Mouse (Mus musculus) liver, embryonic 16.5 days (tissue): ENCODE results near the gene Nlrp3. TPM values are rescaled to one million over a fixed set of nuclear protein-coding genes. Genes with fewer than 3 reads are reported as not detected.

Experiments used
- ATAC-seq: fragments of 200-750 bp; cut with Nextera tagmentation; 2 replicates; pipeline ENCODE4 v1.8.0; 2017; ENCODE audit warnings: low read depth, mild to moderate bottlenecking, moderate number of reproducible peaks, moderate library complexity
- H3K27ac ChIP-seq: fragments of 300-500 bp; sonication (generic); 2 replicates; pipeline ENCODE4 v1.5.1; 2014; ENCODE audit warnings: mild to moderate bottlenecking, low read length
- H3K27me3 ChIP-seq: fragments of 300-500 bp; sonication (generic); 2 replicates; pipeline ENCODE4 v1.6.1; 2014; ENCODE audit warnings: low read depth, low read length, mixed read lengths; ENCODE audit not compliant: control insufficient read depth, insufficient read depth
- H3K36me3 ChIP-seq: fragments of 300-500 bp; sonication (generic); 2 replicates; pipeline ENCODE4 v1.6.1; 2014; ENCODE audit warnings: mild to moderate bottlenecking; ENCODE audit not compliant: control insufficient read depth, insufficient read depth
- H3K4me1 ChIP-seq: fragments of 300-500 bp; sonication (generic); 2 replicates; pipeline ENCODE4 v1.6.1; 2014; ENCODE audit warnings: low read depth, low read length, mixed read lengths; ENCODE audit not compliant: control insufficient read depth
- H3K4me2 ChIP-seq: fragments of 300-500 bp; sonication (generic); 2 replicates; pipeline ENCODE4 v1.6.1; 2014; ENCODE audit warnings: low read depth, low read length, mixed read lengths
- H3K4me3 ChIP-seq: fragments of 300-500 bp; sonication (generic); 2 replicates; pipeline ENCODE4 v1.5.1; 2014; ENCODE audit warnings: low read depth, mild to moderate bottlenecking, low read length
- H3K9ac ChIP-seq: fragments of 300-500 bp; sonication (generic); 2 replicates; pipeline ENCODE4 v1.6.1; 2014; ENCODE audit warnings: low read depth, low read length
- H3K9me3 ChIP-seq: fragments of 300-500 bp; sonication (generic); replicated peaks from 2 replicates; pipeline ENCODE4 v1.6.1; 2016; ENCODE audit warnings: low read length; ENCODE audit not compliant: control insufficient read depth
- WGBS: fragments of 180-500 bp; shearing (Covaris S2); extraction: QIAGEN DNeasy Blood & Tissue Kit; methylation state at CpG from one replicate; pipeline ENCODE4 v1.1.7; 2014; ENCODE audit not compliant: insufficient replicate concordance; 5-methylcytosine and 5-hydroxymethylcytosine counted together
- polyA plus RNA-seq: library from polyadenylated mRNA; unstranded; fragments of >200 nt; fragmentation: Nextera tagmentation; extraction: Ambion mirVana; gene quantifications from 2 replicates; pipeline ENCODE4 v1.2.1, GENCODE M21; 2015

Gene Nlrp3
- polyA plus RNA-seq, 1 experiment from 2014 or later: 0.89 TPM

DNA sequence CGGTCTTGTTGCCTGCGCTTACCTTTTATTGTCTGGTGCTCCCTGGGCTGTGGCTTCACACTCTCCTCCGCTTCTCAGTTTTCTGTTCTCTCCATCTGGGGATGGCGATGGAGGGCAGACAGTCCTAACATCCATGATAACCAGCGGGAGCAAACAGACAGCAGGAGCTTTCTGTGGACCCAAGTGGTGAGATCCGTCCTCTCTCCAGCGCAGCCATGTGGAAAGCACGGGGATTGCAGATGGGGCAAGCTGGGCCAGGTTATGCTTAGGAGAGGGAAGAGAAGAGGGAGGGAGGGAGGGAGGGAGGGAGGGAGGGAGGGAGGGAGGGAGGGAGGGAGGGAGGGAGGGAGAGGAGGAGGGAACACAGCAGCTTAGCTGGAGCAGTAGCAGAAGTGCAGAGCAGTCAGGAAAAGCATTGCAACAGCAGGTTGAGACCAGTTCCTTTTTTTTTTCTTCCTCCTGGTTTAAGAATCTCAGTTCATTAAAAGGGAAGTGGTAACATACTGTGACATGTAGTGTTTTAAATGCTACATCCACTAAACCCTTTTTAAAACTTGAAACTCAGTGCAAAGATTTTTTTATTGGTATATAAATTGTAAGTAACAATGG is 14.8 kb upstream of the Nlrp3 start, which contains the start of gene Zkscan17:
Gene Zkscan17, minus strand, starts transcription at position 280 of the 609 bp plus-strand sequence.
- H3K9me3 ChIP-seq: 0 out of 2 replicates have a peak, but pooled peaks cover 2% of the 10 kb centered on the region
- no peaks in the 10 kb centered on the region for H3K36me3 ChIP-seq
- H3K9ac ChIP-seq: no peak within 1 kb of the TSS
- H3K4me2 ChIP-seq: no peak within 1 kb of the TSS
- 37% methylated on average over 8 of the region's 8 CpGs for WGBS
- H3K27me3 ChIP-seq: no peaks in the 10 kb centered on the region
- no peak for ATAC-seq
- H3K4me3 ChIP-seq: no peak within 1 kb of the TSS
- H3K27ac ChIP-seq: no peak within 1 kb of the TSS
- H3K4me1 ChIP-seq: no peaks in the 10 kb centered on the region

DNA sequence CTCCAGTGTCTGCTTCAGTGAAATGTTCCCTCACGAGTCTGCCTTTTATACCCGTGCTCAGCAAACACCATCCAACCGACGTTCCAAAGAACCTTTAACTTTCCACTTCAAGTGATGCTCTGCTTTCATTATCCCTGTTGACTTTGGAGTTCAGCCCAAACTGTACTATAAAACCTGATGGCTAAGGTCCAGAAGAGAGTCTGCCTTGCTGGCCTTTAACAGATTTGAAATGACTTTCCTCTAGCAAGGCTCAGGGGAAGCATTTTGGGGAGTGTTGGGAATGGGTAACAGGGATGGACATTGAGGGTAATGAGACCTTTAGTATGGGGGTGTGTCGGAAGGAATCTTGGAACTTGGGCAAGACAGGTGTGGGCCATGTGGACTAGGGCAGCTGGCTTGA is 11.1 kb upstream of the Nlrp3 start:
- H3K4me3 ChIP-seq: no peak overlapping the region
- ATAC-seq: no peak
- 65% methylated on average over 5 of the region's 5 CpGs for WGBS

DNA sequence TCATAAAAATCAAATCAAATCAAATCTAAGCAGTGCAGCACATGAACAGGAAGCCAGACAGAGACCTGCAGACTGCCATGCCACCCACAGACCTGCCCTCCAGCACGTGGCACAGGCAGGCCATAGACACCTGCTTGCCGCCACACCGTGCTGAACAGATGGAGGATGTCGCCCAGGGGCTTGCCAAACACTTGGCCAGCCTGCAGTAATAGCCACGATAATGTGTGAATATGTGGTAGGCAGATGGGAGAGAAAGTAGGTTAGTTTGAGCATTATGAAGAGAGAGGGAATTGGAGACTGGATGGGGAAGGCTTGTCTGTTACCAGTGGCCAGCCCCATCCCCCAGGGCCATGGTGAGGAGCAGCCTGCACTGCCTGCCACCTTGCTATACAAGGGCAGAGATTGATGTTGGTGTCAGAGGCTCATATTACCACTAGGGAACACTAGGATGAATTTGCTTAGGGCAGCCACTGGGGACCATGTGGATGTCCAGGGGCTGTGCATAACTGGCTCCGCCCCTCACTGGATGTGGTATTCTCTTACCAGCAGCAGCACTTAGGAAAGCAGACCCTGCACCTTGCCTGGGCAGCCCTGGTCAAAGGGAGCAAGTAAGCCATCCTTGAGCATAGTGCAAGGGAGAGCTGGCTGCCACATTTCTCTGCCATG is 10.4 kb upstream of the Nlrp3 start:
- H3K9ac ChIP-seq: no peak overlapping the region
- H3K4me2 ChIP-seq: no peak overlapping the region
- 59% methylated on average over 6 of the region's 6 CpGs for WGBS
- no peaks in the 10 kb centered on the region for H3K9me3 ChIP-seq
- no peak overlapping the region for H3K27ac ChIP-seq
- ATAC-seq: no peak
- no peaks in the 10 kb centered on the region for H3K27me3 ChIP-seq
- H3K36me3 ChIP-seq: no peaks in the 10 kb centered on the region
- no peaks in the 10 kb centered on the region for H3K4me1 ChIP-seq
- no peak overlapping the region for H3K4me3 ChIP-seq

More for the DNA sequence above, 11.1 kb upstream of the Nlrp3 start:
- Histone ChIP-seq H3K4me1 (no peaks in the 10 kb centered on the region), H3K9ac (no peak overlapping the region), H3K9me3 (no peaks in the 10 kb centered on the region), H3K4me2 (no peak overlapping the region), H3K27me3 (no peaks in the 10 kb centered on the region), H3K36me3 (no peaks in the 10 kb centered on the region), H3K27ac (no peak overlapping the region)

DNA sequence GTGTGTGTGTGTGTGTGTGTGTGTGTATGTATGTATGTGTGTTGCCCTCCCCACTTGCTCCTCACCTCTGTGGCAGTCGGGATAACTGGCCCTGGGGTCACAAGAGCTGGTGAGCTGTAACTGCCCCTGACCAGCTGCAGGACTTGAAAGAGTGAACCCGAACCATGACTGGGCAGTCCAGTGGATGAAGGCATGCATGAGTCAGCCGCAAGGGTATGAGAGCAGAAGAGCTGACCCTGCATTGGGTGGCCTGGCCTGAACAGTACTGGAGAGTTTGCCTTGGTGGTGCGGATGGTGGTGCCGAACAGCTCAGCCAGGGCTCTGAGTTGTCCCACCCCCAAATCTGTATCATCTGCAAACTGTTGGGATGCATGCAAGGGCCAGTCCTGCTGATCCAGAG is 9.8 kb upstream of the Nlrp3 start:
- WGBS: 68% methylated on average over 5 of the region's 5 CpGs
- H3K4me2 ChIP-seq: no peak overlapping the region
- no peak overlapping the region for H3K9ac ChIP-seq
- H3K9me3 ChIP-seq: no peaks in the 10 kb centered on the region
- H3K4me1 ChIP-seq: no peaks in the 10 kb centered on the region
- no peak overlapping the region for H3K27ac ChIP-seq
- no peaks in the 10 kb centered on the region for H3K27me3 ChIP-seq
- no peak for ATAC-seq
- H3K36me3 ChIP-seq: no peaks in the 10 kb centered on the region
- no peak overlapping the region for H3K4me3 ChIP-seq

DNA sequence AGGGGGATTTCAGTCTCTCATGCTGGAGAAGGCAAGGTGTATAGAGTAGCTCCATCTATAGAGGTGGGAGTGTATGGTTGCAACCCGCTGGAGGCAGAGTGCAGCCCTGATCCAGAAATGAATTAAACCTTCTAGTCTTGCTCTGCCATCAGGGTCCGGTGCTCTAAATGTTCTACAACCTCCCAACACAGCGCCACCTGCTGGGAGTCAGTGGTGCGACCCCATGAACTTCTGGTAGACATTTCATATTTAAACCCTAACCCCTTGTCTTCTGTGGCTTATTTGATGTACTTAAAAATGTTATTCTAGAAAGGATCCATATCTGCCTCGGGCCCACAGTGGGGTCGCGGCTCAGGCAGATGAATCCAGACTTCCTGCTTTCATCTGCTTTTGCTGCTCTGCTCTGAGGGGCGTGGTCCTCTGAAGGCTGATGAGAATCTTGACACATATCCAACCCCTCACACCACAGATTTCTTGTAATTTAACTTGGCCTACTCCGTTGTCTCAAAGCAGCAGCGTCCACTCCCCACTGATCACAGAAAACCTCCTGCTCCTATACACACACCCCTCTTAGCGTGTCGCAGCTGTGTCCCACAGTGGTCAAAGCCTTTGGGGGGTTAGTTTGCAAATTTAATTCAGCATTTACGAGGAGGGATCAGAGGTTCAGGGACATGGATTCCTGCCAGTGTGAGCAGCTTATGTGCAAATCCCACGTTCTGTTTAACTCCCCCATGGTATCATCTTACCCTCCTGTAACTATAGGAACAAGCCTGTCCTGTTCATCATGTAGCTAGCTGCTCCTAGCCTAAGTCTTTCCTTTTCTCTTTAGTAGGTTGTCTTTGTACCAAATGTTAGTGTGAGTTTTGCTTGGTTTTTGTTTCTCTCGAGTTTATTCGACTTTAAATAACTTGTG is 3.9 kb upstream of the Nlrp3 start:
- no peak for ATAC-seq
- WGBS: 58% methylated on average over 16 of the region's 16 CpGs

DNA sequence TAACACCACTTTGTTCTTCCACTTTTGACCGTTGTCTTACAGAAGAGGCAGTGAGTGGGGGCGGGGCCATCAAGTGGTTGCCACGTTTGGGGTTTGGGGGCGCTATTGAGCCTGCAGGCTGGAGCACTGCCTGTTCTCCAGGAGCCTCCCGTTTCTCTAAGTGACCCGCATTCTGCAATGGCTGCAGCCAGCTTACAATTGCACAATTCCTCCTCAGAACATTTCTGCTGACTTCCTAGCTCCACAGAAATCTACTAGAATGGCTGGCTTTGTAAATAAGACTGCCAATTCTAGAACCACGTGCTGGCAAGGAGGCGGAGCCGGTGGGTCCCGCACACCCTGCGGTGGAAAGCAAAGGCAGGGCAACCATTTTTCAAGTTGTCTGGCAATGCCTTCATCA is 3.0 kb upstream of the Nlrp3 start:
- no peak overlapping the region for H3K27ac ChIP-seq
- no peak overlapping the region for H3K4me3 ChIP-seq
- 22% methylated on average over 11 of the region's 11 CpGs for WGBS
- H3K4me2 ChIP-seq: no peak overlapping the region
- peaks cover 5% of the 10 kb centered on the region for H3K4me1 ChIP-seq
- H3K9ac ChIP-seq: no peak overlapping the region
- peak; percentile 7; the same call in 1 of the 2 replicates for ATAC-seq
- H3K36me3 ChIP-seq: no peaks in the 10 kb centered on the region
- no peaks in the 10 kb centered on the region for H3K9me3 ChIP-seq
- no peaks in the 10 kb centered on the region for H3K27me3 ChIP-seq

More for the DNA sequence above, 3.9 kb upstream of the Nlrp3 start:
- Histone ChIP-seq H3K4me3 (no peak overlapping the region), H3K4me2 (no peak overlapping the region), H3K4me1 (peaks cover 2% of the 10 kb centered on the region; the same call in 1 of the 2 replicates), H3K9ac (no peak overlapping the region), H3K36me3 (no peaks in the 10 kb centered on the region), H3K27me3 (no peaks in the 10 kb centered on the region), H3K9me3 (no peaks in the 10 kb centered on the region), H3K27ac (no peak overlapping the region)

DNA sequence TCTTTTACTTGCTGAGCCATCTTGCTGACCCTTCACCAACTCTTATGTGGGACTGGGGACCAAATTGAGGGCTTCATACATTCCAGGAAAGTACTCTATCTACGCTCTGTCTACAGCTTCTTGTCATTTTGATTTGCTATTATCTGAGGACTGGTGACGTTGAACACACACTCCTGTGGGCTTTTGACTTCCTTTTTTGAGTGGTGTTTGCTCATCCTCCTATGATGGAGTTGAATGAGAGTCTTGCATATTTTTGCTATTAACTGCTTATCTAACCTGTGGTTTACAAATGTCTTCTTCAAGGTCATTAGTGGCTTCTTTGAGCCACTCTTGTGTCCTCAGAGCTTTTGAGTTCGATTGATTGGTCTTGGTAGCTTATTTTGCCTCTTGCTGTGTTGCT is 1.2 kb upstream of the Nlrp3 start:
- no peak overlapping the region for H3K4me2 ChIP-seq
- no peak overlapping the region for H3K9ac ChIP-seq
- H3K27me3 ChIP-seq: no peaks in the 10 kb centered on the region
- H3K27ac ChIP-seq: no peak overlapping the region
- no peak overlapping the region for H3K4me3 ChIP-seq
- peaks cover 9% of the 10 kb centered on the region for H3K4me1 ChIP-seq
- ATAC-seq: no peak
- WGBS: 30% methylated on average over 3 of the region's 3 CpGs
- no peaks in the 10 kb centered on the region for H3K36me3 ChIP-seq
- no peaks in the 10 kb centered on the region for H3K9me3 ChIP-seq

DNA sequence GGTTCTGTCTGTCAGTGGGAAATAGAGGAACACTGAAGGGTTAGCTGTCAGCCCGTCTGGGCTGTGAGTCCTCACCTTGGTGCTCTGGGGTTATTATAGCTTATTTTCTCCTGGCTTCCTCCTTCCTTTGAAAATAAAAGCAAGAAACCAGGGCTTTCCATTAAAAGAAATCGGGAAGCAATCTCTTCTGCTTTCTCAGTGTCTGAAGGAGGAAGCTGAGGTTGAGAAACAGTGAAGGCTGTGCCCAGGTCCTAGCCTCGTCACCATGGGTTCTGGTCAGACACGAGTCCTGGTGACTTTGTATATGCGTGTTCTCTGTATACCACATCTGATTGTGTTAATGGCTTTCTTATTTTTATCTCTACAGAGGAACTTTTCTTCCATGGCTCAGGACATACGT is 1.1 kb downstream of the Nlrp3 start:
- no peak for ATAC-seq
- no peak overlapping the region for H3K4me3 ChIP-seq
- H3K4me2 ChIP-seq: no peak overlapping the region

More for the DNA sequence above, 1.1 kb downstream of the Nlrp3 start:
- H3K9ac ChIP-seq: no peak overlapping the region
- no peaks in the 10 kb centered on the region for H3K27me3 ChIP-seq
- no peak overlapping the region for H3K27ac ChIP-seq
- 24% methylated on average over 6 of the region's 6 CpGs for WGBS
- H3K36me3 ChIP-seq: no peaks in the 10 kb centered on the region
- H3K4me1 ChIP-seq: peaks cover 9% of the 10 kb centered on the region
- H3K9me3 ChIP-seq: no peaks in the 10 kb centered on the region
